Mouse (Mus musculus): Measurements from ENCODE around the gene Creb3l2.

- TF ChIP-seq FLI1 (IDR thresholded peaks at IDR 0.05; ENCODE audit: low read length) (no peak), GATA1 (IDR thresholded peaks at IDR 0.05; ENCODE audit: borderline replicate concordance, low read length) (no peak)
Measured at GRCm38 (mm10) chr6:37397254-37397653, 44.7 kb downstream of the Creb3l2 start.
